Mouse (Mus musculus) forebrain, embryonic 15.5 days (tissue): Measurements from ENCODE around the gene Zfp830. TPM values are rescaled to one million over a fixed set of nuclear protein-coding genes. Genes with fewer than 3 reads are reported as not detected.

Experiments
- ATAC-seq: fragments of 200-750 bp; cut with Nextera tagmentation; replicated peaks from 2 replicates; pipeline ENCODE4 v1.8.0; 2017; ENCODE audit warnings: mild to moderate bottlenecking, moderate TSS enrichment, moderate library complexity
- H3K27ac ChIP-seq: fragments of 300-500 bp; sonication (generic); replicated peaks from 2 replicates; pipeline ENCODE4 v1.5.1; 2015; ENCODE audit warnings: mild to moderate bottlenecking, inconsistent platforms
- H3K27me3 ChIP-seq: fragments of 300-500 bp; sonication (generic); 2 replicates; pipeline ENCODE4 v1.6.1; 2015; ENCODE audit warnings: inconsistent platforms
- H3K36me3 ChIP-seq: fragments of 300-500 bp; sonication (generic); 2 replicates; pipeline ENCODE4 v1.6.1; 2015; ENCODE audit warnings: mild to moderate bottlenecking, inconsistent platforms
- H3K4me1 ChIP-seq: fragments of 300-500 bp; sonication (generic); 2 replicates; pipeline ENCODE4 v1.6.1; 2015; ENCODE audit warnings: inconsistent platforms
- H3K4me2 ChIP-seq: fragments of 300-500 bp; sonication (generic); replicated peaks from 2 replicates; pipeline ENCODE4 v1.6.1; 2015; ENCODE audit warnings: mild to moderate bottlenecking, inconsistent platforms
- H3K4me3 ChIP-seq: fragments of 300-500 bp; sonication (generic); 2 replicates; pipeline ENCODE4 v1.5.1; 2015; ENCODE audit warnings: mild to moderate bottlenecking, inconsistent platforms
- H3K9ac ChIP-seq: fragments of 300-500 bp; sonication (generic); replicated peaks from 2 replicates; pipeline ENCODE4 v1.6.1; 2015; ENCODE audit warnings: mild to moderate bottlenecking, inconsistent platforms
- H3K9me3 ChIP-seq: fragments of 300-500 bp; sonication (generic); 2 replicates; pipeline ENCODE4 v1.6.1; 2016; ENCODE audit warnings: inconsistent platforms
- WGBS: fragments of 180-500 bp; shearing (Covaris S2); methylation state at CpG from one replicate; pipeline ENCODE4 v1.1.7; 2015; ENCODE audit warnings: mixed read lengths; 5-methylcytosine and 5-hydroxymethylcytosine counted together
- polyA plus RNA-seq: library from polyadenylated mRNA; unstranded; fragments of >200 nt; fragmentation: Nextera tagmentation; extraction: Ambion mirVana; gene quantifications from 2 replicates; pipeline ENCODE4 v1.2.1, GENCODE M21; 2015

The Zfp830 gene
- 32.4 and 36.4 TPM in 2 replicates for polyA plus RNA-seq

DNA sequence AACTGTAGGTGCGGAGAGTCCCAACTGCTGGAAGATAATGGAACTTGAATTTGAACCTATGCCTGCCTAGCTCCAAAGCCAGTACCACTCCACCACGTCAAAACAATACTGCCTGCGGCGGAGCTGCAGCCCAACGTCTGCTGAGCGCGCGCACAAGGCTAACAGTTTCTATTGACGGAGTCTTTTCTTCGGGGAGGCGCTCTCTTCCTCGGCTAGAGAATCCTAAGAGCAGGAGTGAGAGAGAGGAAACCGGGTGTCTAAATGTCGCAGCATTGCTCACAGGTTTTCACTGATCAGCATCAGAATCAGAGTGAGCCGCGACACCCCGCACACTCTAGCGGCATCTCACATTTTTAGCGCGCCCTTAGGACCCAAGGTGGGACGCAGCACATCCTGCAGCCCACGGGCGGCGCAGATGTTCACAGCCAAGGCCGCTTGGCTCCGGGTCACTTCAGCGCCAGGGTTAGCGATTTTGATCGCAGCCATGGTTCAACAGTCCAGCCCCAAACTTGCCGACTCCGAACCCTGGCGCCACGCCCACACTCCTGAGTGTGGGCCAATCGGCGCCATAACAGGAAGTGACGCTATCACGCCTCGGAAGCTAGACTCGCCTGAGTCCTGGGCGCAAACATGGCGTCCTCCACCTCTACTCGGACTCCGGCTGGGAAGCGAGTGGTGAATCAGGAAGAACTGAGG is at the start of gene Zfp830, which contains the start of gene Cct6b:
TSS of gene Zfp830 (plus strand) at position 604 of the 696 bp plus-strand sequence.
TSS of gene Cct6b (minus strand) at position 580 of the 696 bp plus-strand sequence.
- Histone ChIP-seq H3K27me3 (no peaks in the 10 kb centered on the region), H3K4me3 (peak within 1 kb of the TSS; percentile 79), H3K4me1 (peaks cover 27% of the 10 kb centered on the region), H3K4me2 (peak within 1 kb of the TSS; percentile 92), H3K36me3 (0 out of 2 replicates have a peak, but pooled peaks cover 4% of the 10 kb centered on the region), H3K9me3 (no peaks in the 10 kb centered on the region), H3K9ac (peak within 1 kb of the TSS; percentile 79), H3K27ac (peak within 1 kb of the TSS; percentile 91)
- under 1% methylated on average over 44 of the region's 44 CpGs for WGBS
- peak; percentile 98 for ATAC-seq

DNA sequence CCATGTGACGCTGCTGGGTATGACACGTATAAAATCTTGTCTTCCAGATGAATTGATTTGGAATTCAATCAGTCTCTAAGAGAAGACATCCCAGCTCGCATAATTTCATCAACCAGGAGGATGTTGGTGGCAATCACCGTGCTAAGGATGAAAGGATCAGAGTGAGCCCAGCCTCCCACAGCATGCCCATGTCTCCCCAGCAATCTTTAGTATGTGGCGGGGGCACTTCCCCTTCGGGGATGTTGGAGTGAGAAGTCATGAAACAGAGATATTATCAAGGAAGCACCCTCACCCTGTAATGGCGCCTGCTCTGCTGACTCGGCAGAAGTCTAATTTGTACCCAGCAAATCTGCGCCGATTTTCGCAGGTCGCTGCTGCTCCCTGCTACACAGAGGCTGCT is 44.9 kb upstream of the Zfp830 start:
- 86% methylated on average over 12 of the region's 12 CpGs for whole genome bisulfite sequencing

DNA sequence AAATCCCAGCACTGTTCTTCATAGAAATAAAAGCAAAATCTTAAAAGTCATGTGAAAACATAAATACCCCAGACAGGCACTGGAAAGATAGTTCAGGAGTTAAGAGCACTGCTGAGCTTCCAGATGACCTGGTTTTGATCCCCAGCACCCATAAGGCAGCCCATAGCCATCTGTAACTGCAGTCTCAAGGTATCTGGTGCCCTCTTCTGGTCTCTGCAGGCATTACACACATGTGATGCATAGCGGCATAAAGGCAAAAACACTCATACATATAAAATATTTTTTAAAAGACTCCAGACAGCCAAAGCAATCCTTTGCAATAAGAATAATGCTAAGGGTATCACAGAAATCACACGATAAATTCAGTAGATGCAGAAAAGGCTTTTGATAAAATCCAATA is 37.3 kb upstream of the Zfp830 start:
- Histone ChIP-seq H3K9ac (no peak overlapping the region), H3K27me3 (no peaks in the 10 kb centered on the region), H3K4me3 (no peak overlapping the region), H3K4me2 (no peak overlapping the region), H3K36me3 (no peaks in the 10 kb centered on the region), H3K9me3 (no peaks in the 10 kb centered on the region), H3K27ac (no peak overlapping the region), H3K4me1 (no peaks in the 10 kb centered on the region)
- no peak for ATAC-seq
- WGBS, result 98% methylated on average over 2 of the region's 2 CpGs

More for the DNA sequence above, 44.9 kb upstream of the Zfp830 start:
- no peak for ATAC-seq
- H3K36me3 ChIP-seq, result no peaks in the 10 kb centered on the region
- no peaks in the 10 kb centered on the region for H3K27me3 ChIP-seq
- H3K9me3 ChIP-seq, result no peaks in the 10 kb centered on the region
- no peak overlapping the region for H3K4me3 ChIP-seq
- no peaks in the 10 kb centered on the region for H3K4me1 ChIP-seq
- H3K27ac ChIP-seq, result no peak overlapping the region
- no peak overlapping the region for H3K9ac ChIP-seq
- no peak overlapping the region for H3K4me2 ChIP-seq

DNA sequence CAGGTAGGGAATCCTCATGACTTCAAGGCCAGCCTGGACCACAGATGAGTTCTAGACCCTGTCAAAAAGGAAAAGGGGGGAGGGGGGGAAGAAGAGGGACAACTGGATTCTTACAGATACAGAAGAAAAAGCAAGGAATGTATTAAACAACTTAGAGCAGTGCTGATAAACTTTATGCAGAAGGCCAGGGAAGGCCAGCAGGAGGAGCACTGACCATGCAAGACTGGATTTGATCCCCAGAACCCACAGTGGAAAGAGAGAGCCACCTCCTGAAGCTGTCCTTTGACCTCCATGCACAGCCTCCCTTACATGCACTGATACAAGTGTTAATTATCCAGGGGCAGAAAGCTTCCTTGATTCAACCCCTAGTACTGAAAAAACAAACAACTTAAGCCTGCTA is 29.9 kb upstream of the Zfp830 start:
- H3K27ac ChIP-seq, result no peak overlapping the region
- no peak overlapping the region for H3K4me3 ChIP-seq
- H3K9me3 ChIP-seq, result no peaks in the 10 kb centered on the region
- H3K9ac ChIP-seq, result no peak overlapping the region
- no peaks in the 10 kb centered on the region for H3K27me3 ChIP-seq
- H3K4me1 ChIP-seq, result no peaks in the 10 kb centered on the region
- no peak for ATAC-seq
- H3K36me3 ChIP-seq, result no peaks in the 10 kb centered on the region
- no peak overlapping the region for H3K4me2 ChIP-seq

DNA sequence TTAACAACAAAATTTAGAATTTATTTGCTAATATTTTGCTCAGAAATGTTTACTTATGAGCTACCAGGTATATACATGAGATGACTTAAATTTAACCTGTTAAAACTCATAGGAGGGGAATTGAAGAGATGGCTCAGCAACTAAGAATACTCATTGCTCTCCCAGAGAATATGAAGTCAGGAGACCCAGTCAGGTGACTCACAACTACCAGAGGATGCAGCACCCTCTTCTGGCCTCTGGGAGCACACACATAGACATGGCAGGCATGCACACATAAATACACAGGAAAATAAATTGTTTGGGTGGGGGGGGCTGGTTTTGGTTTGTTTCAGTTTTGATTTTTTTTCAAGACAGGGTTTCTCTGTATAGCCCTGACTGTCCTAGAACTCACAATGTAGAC is 25.1 kb upstream of the Zfp830 start:
- H3K4me3 ChIP-seq, result no peak overlapping the region
- no peak overlapping the region for H3K9ac ChIP-seq
- no peaks in the 10 kb centered on the region for H3K4me1 ChIP-seq
- no peak overlapping the region for H3K27ac ChIP-seq
- no peaks in the 10 kb centered on the region for H3K9me3 ChIP-seq
- no peaks in the 10 kb centered on the region for H3K36me3 ChIP-seq
- no peaks in the 10 kb centered on the region for H3K27me3 ChIP-seq
- no peak for ATAC-seq
- H3K4me2 ChIP-seq, result no peak overlapping the region

DNA sequence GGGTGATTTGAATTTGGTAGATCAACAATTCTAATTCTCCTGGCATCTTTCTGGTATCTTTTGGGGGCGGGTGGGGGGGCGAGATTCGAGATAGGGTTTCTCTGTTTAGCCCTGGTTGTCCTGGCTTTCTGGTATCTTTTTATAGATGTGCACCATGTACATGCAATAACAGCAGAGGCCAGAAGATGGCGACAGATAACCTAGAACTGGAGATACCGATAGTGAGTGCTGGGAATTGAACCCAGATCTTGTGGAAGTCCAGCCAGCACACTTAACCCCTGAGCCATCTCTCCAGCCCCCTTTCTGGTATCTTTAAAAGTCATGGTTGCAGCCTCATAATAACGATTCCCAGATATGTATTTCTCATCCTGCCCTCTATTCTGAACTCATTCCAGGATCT is 18.0 kb upstream of the Zfp830 start:
- Histone ChIP-seq H3K27me3 (no peaks in the 10 kb centered on the region), H3K36me3 (no peaks in the 10 kb centered on the region), H3K27ac (no peak overlapping the region), H3K4me2 (no peak overlapping the region), H3K4me1 (no peaks in the 10 kb centered on the region), H3K4me3 (no peak overlapping the region), H3K9ac (no peak overlapping the region), H3K9me3 (no peaks in the 10 kb centered on the region)
- ATAC-seq, result no peak
- 33% methylated on average over 6 of the region's 6 CpGs for WGBS

- H3K4me3 ChIP-seq, result no peak overlapping the region
- no peaks in the 10 kb centered on the region for H3K9me3 ChIP-seq
- no peak overlapping the region for H3K4me2 ChIP-seq
- no peaks in the 10 kb centered on the region for H3K4me1 ChIP-seq
- no peak for ATAC-seq
- no peak overlapping the region for H3K27ac ChIP-seq
- H3K36me3 ChIP-seq, result no peaks in the 10 kb centered on the region
- no peak overlapping the region for H3K9ac ChIP-seq
- no peaks in the 10 kb centered on the region for H3K27me3 ChIP-seq
- WGBS, result 84% methylated on average over 8 of the region's 8 CpGs
These were observed 17.2 kb upstream of the Zfp830 start for GRCm38 (mm10) chr11:82746857-82747366.

GRCm38 (mm10) chr11:82752349-82753115 is 11.6 kb upstream of the Zfp830 start:
- no peak for ATAC-seq
- no peaks in the 10 kb centered on the region for H3K9me3 ChIP-seq
- H3K4me1 ChIP-seq, result no peaks in the 10 kb centered on the region
- no peak overlapping the region for H3K4me2 ChIP-seq
- no peaks in the 10 kb centered on the region for H3K36me3 ChIP-seq
- H3K27me3 ChIP-seq, result no peaks in the 10 kb centered on the region
- H3K9ac ChIP-seq, result no peak overlapping the region
- no peak overlapping the region for H3K27ac ChIP-seq
- no peak overlapping the region for H3K4me3 ChIP-seq
- 69% methylated on average over 6 of the region's 6 CpGs for WGBS

DNA sequence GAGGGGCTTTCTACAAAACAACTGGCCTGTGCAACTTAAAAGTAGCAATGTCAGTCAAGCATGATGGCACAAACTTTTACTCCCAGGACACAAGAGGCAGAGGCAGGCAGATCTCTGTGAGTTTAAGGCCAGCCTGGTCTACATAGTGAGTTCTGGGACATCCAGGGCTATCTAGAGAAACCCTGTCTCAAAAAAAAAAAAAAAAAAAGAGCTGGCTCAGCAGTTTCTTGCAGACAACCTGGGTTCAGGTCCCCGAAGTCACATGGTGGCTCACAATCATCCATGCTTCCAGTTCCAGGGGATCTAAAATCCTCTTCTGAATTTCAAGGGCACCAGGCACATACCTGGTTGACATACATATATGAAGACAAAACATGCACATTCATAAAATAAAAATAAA is 8.2 kb upstream of the Zfp830 start:
- no peaks in the 10 kb centered on the region for H3K4me1 ChIP-seq
- H3K36me3 ChIP-seq, result no peaks in the 10 kb centered on the region
- no peak for ATAC-seq
- H3K4me3 ChIP-seq, result no peak overlapping the region
- H3K9me3 ChIP-seq, result no peaks in the 10 kb centered on the region
- 90% methylated on average over 1 of the region's 1 CpGs for WGBS
- no peaks in the 10 kb centered on the region for H3K27me3 ChIP-seq
- H3K9ac ChIP-seq, result no peak overlapping the region
- H3K4me2 ChIP-seq, result no peak overlapping the region
- no peak overlapping the region for H3K27ac ChIP-seq

GRCm38 (mm10) chr11:82762286-82762829 is 1.8 kb upstream of the Zfp830 start:
- Histone ChIP-seq H3K4me2 (no peak overlapping the region), H3K9me3 (no peaks in the 10 kb centered on the region), H3K4me1 (peaks cover 27% of the 10 kb centered on the region), H3K4me3 (no peak overlapping the region), H3K36me3 (no peaks in the 10 kb centered on the region), H3K27me3 (no peaks in the 10 kb centered on the region), H3K27ac (no peak overlapping the region), H3K9ac (no peak overlapping the region)
- 91% methylated on average over 6 of the region's 6 CpGs for WGBS
- ATAC-seq, result no peak

DNA sequence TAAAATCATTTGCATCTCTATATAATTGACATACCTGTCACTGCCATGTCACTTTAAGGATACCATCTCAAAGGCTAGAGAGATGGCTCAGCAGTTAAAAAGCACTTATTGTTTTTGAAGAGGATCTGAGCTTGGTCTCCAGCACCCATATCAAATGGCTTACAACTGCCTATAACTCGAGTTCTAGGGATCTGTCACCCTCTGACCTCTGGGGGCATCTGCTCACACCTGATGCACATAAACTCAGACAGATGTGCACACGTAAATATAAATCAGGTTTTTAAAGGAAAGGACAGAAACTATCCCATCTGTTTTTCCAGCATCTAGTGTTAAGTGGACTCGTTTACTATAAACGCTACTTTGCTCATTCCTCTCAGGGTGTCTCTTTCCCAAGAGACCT is 884 bp upstream of the Zfp830 start:
- peaks cover 27% of the 10 kb centered on the region for H3K4me1 ChIP-seq
- H3K36me3 ChIP-seq, result no peaks in the 10 kb centered on the region
- H3K4me3 ChIP-seq, result peak overlapping the region; percentile 79
- H3K27me3 ChIP-seq, result no peaks in the 10 kb centered on the region
- peak overlapping the region; percentile 92 for H3K4me2 ChIP-seq
- H3K9ac ChIP-seq, result peak overlapping the region; percentile 79
- 6% methylated on average over 4 of the region's 4 CpGs for WGBS
- H3K9me3 ChIP-seq, result no peaks in the 10 kb centered on the region
- H3K27ac ChIP-seq, result peak overlapping the region; percentile 91
- no peak for ATAC-seq

DNA sequence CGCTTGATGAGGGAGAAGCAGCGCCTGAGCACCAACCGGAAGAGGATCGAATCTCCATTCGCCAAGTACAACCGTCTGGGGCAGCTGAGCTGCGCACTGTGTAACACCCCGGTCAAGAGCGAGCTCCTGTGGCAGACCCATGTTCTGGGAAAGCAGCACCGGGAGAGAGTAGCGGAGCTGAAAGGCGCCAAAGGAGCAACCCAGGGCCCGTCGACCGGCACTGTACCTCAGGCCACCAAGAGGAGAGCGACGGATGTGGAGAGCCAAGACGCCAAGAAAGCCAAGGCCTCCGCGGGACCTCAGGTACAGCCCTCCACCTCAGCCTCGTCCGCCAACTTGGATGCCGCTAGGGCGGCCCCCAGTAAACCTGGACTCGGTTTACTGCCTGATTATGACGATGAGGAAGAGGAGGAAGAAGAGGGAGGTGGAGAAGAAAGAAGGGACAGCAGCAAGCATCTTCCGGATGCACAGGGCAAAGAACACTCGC is 336 bp downstream of the Zfp830 start:
- Histone ChIP-seq H3K4me3 (peak overlapping the region; percentile 79), H3K9me3 (no peaks in the 10 kb centered on the region), H3K27me3 (no peaks in the 10 kb centered on the region), H3K27ac (peak overlapping the region; percentile 91), H3K9ac (peak overlapping the region; percentile 79), H3K4me1 (peaks cover 27% of the 10 kb centered on the region), H3K4me2 (peak overlapping the region; percentile 92), H3K36me3 (0 out of 2 replicates have a peak, but pooled peaks cover 4% of the 10 kb centered on the region)
- WGBS, result under 1% methylated on average over 28 of the region's 28 CpGs
- ATAC-seq, result peak; percentile 82
